Mouse (Mus musculus) thymus, adult 2 months (tissue): ENCODE data around the gene Fads1.

ENCODE experiments used
- CTCF ChIP-seq: fragments of 200-500 bp; IDR thresholded peaks from 2 replicates; pipeline ENCODE4 v1.5.1; 2012; ENCODE audit warnings: mild to moderate bottlenecking, control low read depth, low read length, moderate library complexity, borderline replicate concordance; ENCODE audit not compliant: control insufficient read depth, poor library complexity, insufficient read depth; ENCODE audit errors: extremely low read depth
- POLR2A ChIP-seq: fragments of 200-500 bp; IDR thresholded peaks from 2 replicates; pipeline ENCODE4 v1.6.1; 2012; ENCODE audit warnings: mild to moderate bottlenecking, low read length, control low read depth, moderate library complexity; ENCODE audit not compliant: control insufficient read depth, poor library complexity, insufficient read depth; ENCODE audit errors: extremely low read depth

DNA sequence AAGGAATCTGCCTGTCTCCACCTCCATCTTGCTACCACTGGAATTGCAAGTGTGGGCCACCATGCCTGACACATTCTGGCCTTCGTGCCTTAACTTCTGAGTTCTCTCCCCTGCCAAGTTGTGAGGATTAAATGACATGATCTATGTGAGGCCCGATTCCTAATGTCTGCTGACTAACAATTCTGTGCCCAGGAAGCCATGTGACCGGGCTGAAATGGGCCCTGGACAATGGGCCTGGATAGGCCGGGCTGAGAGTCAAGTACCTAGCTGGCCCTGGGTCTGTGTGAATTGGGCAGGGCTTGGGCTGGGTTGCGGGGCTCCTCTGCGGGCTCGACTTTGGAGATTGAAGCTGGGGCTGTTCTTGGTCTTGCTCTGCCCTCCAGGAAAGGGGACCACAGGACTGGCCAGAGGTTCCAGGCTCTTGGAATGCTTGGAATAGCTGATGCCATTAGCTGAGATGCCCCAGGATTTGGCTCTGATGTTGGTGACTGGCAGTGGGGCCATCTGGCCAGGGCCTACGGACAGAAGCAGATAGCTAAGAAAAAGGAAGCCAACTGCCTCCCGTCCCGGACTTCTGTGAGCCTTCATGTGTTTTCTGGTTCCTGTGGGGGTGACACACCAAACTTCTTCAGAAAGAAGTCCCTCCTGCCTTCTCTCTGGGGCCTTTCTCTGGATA lies 31.2 kb downstream of the Fads1 start:
- TF ChIP-seq CTCF (no peak), POLR2A (no peak)
